In genomic region chr19:7224253-7224652, GRCm38 (mm10) we compare ENCODE assay signal across 27 mouse cellular contexts.
"Had no signal": no experiment of that assay in that cellular context is flagged by ENCODE, and none has a peak within 500 bp of the region (broad histone marks: within the 10 kb centered on the region; RNA-seq: fewer than 3 reads in every experiment).

No protein-coding gene starts in this region.

- DNase-seq: cerebellum, adult 2 months; cerebellum, adult 8-10 months; cerebellum, adult 9-10 months; cerebellum, adult 9-11 months; cerebellum, postnatal 10 days; cerebellum, postnatal 14 days; cerebellum, postnatal 25 days; cerebellum, postnatal 36 days; embryo, embryonic 11 days; forebrain, postnatal 0 days; gastrocnemius, adult 2 months; gastrocnemius, postnatal 10 days; gastrocnemius, postnatal 14 days; gastrocnemius, postnatal 25 days; gastrocnemius, postnatal 36 days; heart, adult 18-20 months had no signal

- H3K9ac ChIP-seq: embryonic facial prominence, embryonic 12.5 days; embryonic facial prominence, embryonic 13.5 days; embryonic facial prominence, embryonic 15.5 days; forebrain, embryonic 12.5 days; forebrain, embryonic 13.5 days; forebrain, embryonic 15.5 days; forebrain, postnatal 0 days had no signal

- H3K4me2 ChIP-seq: embryonic facial prominence, embryonic 12.5 days; embryonic facial prominence, embryonic 13.5 days; embryonic facial prominence, embryonic 15.5 days; forebrain, embryonic 12.5 days; forebrain, embryonic 13.5 days; forebrain, embryonic 15.5 days had no signal

- H3K4me1 ChIP-seq: embryonic facial prominence, embryonic 10.5 days; embryonic facial prominence, embryonic 12.5 days; embryonic facial prominence, embryonic 13.5 days; embryonic facial prominence, embryonic 15.5 days; forebrain, embryonic 10.5 days; forebrain, embryonic 12.5 days; forebrain, embryonic 13.5 days; forebrain, embryonic 15.5 days had no signal

- ATAC-seq: forebrain, embryonic 13.5 days; forebrain, embryonic 14.5 days; forebrain, embryonic 15.5 days; forebrain, embryonic 16.5 days; forebrain, postnatal 0 days had no signal

- H3K27ac ChIP-seq: embryonic facial prominence, embryonic 10.5 days; embryonic facial prominence, embryonic 12.5 days; embryonic facial prominence, embryonic 13.5 days; embryonic facial prominence, embryonic 15.5 days; forebrain, embryonic 10.5 days; forebrain, embryonic 12.5 days; forebrain, embryonic 13.5 days; forebrain, embryonic 15.5 days had no signal

- H3K4me3 ChIP-seq: embryonic facial prominence, embryonic 10.5 days; embryonic facial prominence, embryonic 12.5 days; embryonic facial prominence, embryonic 13.5 days; embryonic facial prominence, embryonic 15.5 days; erythroblast, embryonic 14.5 days; forebrain, embryonic 10.5 days; forebrain, embryonic 12.5 days; forebrain, embryonic 13.5 days; forebrain, embryonic 15.5 days; gastrocnemius, adult 2 months had no signal

- H3K27me3 ChIP-seq: embryonic facial prominence, embryonic 12.5 days; embryonic facial prominence, embryonic 13.5 days; embryonic facial prominence, embryonic 15.5 days; forebrain, embryonic 12.5 days; forebrain, embryonic 13.5 days; forebrain, embryonic 15.5 days had no signal

- H3K9me3 ChIP-seq: embryonic facial prominence, embryonic 13.5 days; embryonic facial prominence, embryonic 15.5 days; forebrain, embryonic 12.5 days; forebrain, embryonic 13.5 days; forebrain, embryonic 15.5 days had no signal
